Mouse (Mus musculus): ENCODE data around the gene Palmd. TPM values are rescaled to one million over a fixed set of nuclear protein-coding genes. Genes with fewer than 3 reads are reported as not detected.

The Palmd gene
- polyA plus RNA-seq, 1 experiment = 2.0 TPM

- Histone ChIP-seq H3K4me3 (ENCODE audit: insufficient read depth, low read depth, low read length) (no peak overlapping the region), H3K27ac (ENCODE audit: insufficient read depth, low read depth, low read length) (no peak overlapping the region), H3K27me3 (replicated peaks; ENCODE audit: control insufficient read depth, insufficient read depth, low read length) (no peaks in the 10 kb centered on the region), H3K4me1 (ENCODE audit: control insufficient read depth, insufficient read depth, low read length) (no peaks in the 10 kb centered on the region), H3K36me3 (ENCODE audit: control insufficient read depth, insufficient read depth, low read length) (no peaks in the 10 kb centered on the region)
- no peak for TF ChIP-seq POLR2A (IDR thresholded peaks at IDR 0.05; ENCODE audit: low read depth, low read length)
- no peak for TF ChIP-seq CTCF (conservative IDR thresholded peaks at IDR 0.05; ENCODE audit: insufficient read depth, insufficient read length, low read depth, low read length)
- WGBS = 71% methylated on average over 4 of the region's 4 CpGs
- DNase-seq = no peak
These were observed 22.3 kb downstream of the Palmd start for GRCm38 (mm10) chr3:116946476-116946875.

- no peaks in the 10 kb centered on the region for H3K4me1 ChIP-seq (ENCODE audit: control insufficient read depth, insufficient read depth, low read length)
- no peak for TF ChIP-seq CTCF (conservative IDR thresholded peaks at IDR 0.05; ENCODE audit: insufficient read depth, insufficient read length, low read depth, low read length)
- no peak for TF ChIP-seq POLR2A (IDR thresholded peaks at IDR 0.05; ENCODE audit: low read depth, low read length)
- H3K4me3 ChIP-seq (ENCODE audit: insufficient read depth, low read depth, low read length) = no peak overlapping the region
- H3K27me3 ChIP-seq (replicated peaks; ENCODE audit: control insufficient read depth, insufficient read depth, low read length) = no peaks in the 10 kb centered on the region
- H3K36me3 ChIP-seq (ENCODE audit: control insufficient read depth, insufficient read depth, low read length) = no peaks in the 10 kb centered on the region
- H3K27ac ChIP-seq (ENCODE audit: insufficient read depth, low read depth, low read length) = no peak overlapping the region
- WGBS = 88% methylated on average over 4 of the region's 4 CpGs
- no peak for DNase-seq
These were observed 25.4 kb downstream of the Palmd start for GRCm38 (mm10) chr3:116943422-116943821.

- no peaks in the 10 kb centered on the region for H3K27me3 ChIP-seq (replicated peaks; ENCODE audit: control insufficient read depth, insufficient read depth, low read length)
- H3K36me3 ChIP-seq (ENCODE audit: control insufficient read depth, insufficient read depth, low read length) = no peaks in the 10 kb centered on the region
- WGBS = 63% methylated on average over 6 of the region's 6 CpGs
- H3K4me3 ChIP-seq (ENCODE audit: insufficient read depth, low read depth, low read length) = no peak overlapping the region
- no peak for DNase-seq
- no peak overlapping the region for H3K27ac ChIP-seq (ENCODE audit: insufficient read depth, low read depth, low read length)
- no peaks in the 10 kb centered on the region for H3K4me1 ChIP-seq (ENCODE audit: control insufficient read depth, insufficient read depth, low read length)
- TF ChIP-seq CTCF (conservative IDR thresholded peaks at IDR 0.05; ENCODE audit: insufficient read depth, insufficient read length, low read depth, low read length) (no peak), POLR2A (IDR thresholded peaks at IDR 0.05; ENCODE audit: low read depth, low read length) (no peak)
These were observed 26.0 kb downstream of the Palmd start for GRCm38 (mm10) chr3:116942751-116943150.

DNA sequence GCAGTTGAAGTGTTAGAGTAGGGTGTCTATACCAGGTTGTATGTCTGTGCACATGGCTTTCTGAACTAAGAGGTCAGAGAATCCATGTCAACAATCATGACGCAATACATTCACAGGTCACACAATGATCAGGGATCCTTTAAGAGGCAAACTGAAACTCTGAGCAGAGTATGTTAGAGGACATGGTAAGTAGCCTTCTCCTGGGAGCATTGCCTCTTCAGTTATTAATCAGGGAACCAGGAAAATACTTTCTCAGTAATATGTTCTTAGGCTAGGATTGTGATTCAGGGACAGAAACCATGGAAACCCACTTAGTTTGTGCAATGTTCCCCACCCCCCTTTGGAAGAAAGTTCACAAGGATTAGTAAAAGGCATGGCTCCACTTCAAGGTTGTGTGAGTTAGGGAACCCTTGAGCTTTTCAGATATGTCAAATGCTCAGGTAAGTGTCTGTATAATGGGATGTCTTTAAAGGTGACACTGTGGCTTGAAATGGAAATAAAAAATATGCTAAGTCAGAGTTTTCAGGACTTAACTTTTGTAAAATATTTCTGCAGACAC lies 27.1 kb downstream of the Palmd start:
- H3K36me3 ChIP-seq (ENCODE audit: control insufficient read depth, insufficient read depth, low read length) = no peaks in the 10 kb centered on the region; the same call in 1 of the 2 replicates
- no peak for DNase-seq

DNA sequence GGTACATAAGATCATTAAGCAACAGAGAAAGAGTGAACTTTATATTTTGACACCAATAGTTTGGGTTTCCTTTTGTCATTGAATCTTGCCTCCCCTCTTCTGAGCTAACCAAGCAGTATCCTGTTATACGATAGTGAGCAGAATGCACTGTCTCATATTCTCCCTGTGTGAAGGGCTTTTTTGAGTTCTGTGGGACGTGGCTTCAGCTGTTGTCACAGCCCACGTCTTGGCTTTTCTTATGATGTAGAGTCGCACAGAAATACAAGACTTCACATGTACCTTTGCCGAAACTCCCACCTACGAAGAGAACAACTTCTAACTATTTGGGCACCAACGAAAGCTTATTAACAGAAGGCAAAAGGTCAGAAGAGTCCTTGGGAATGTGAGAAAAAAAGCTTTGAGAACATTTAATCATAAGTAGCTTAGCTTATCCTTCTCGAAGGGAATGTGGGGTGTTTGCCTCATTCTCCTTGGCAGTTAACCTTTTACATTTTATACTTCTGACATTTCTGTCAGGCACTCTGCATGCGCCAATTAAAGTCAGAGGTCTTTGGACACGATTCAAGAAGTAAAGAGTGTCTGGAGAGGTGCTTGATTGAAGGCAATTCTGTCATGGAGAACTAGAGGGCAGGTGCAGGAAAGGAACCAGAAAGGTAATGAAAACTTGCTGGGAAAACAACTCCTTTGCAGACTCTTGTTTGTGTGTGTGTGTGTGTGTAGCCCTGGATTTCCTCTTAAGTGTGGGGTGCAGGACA lies 27.8 kb downstream of the Palmd start:
- Histone ChIP-seq H3K27ac (ENCODE audit: insufficient read depth, low read depth, low read length) (no peak overlapping the region), H3K4me3 (ENCODE audit: insufficient read depth, low read depth, low read length) (no peak overlapping the region), H3K4me1 (ENCODE audit: control insufficient read depth, insufficient read depth, low read length) (no peaks in the 10 kb centered on the region), H3K27me3 (replicated peaks; ENCODE audit: control insufficient read depth, insufficient read depth, low read length) (no peaks in the 10 kb centered on the region), H3K36me3 (ENCODE audit: control insufficient read depth, insufficient read depth, low read length) (no peaks in the 10 kb centered on the region; the same call in 1 of the 2 replicates)
- peak; percentile 21 for DNase-seq
- TF ChIP-seq CTCF (conservative IDR thresholded peaks at IDR 0.05; ENCODE audit: insufficient read depth, insufficient read length, low read depth, low read length) (no peak), POLR2A (IDR thresholded peaks at IDR 0.05; ENCODE audit: low read depth, low read length) (no peak)
- 45% methylated on average over 10 of the region's 10 CpGs for WGBS

More for the DNA sequence above, 27.1 kb downstream of the Palmd start:
- Histone ChIP-seq H3K4me3 (ENCODE audit: insufficient read depth, low read depth, low read length) (no peak overlapping the region), H3K4me1 (ENCODE audit: control insufficient read depth, insufficient read depth, low read length) (no peaks in the 10 kb centered on the region), H3K27ac (ENCODE audit: insufficient read depth, low read depth, low read length) (no peak overlapping the region), H3K27me3 (replicated peaks; ENCODE audit: control insufficient read depth, insufficient read depth, low read length) (no peaks in the 10 kb centered on the region)
- TF ChIP-seq POLR2A (IDR thresholded peaks at IDR 0.05; ENCODE audit: low read depth, low read length) (no peak), CTCF (conservative IDR thresholded peaks at IDR 0.05; ENCODE audit: insufficient read depth, insufficient read length, low read depth, low read length) (no peak)
- 95% methylated on average over 1 of the region's 1 CpGs for WGBS

GRCm38 (mm10) chr3:116936934-116937691 lies 31.7 kb downstream of the Palmd start:
- DNase-seq = no peak
- Histone ChIP-seq H3K4me3 (ENCODE audit: insufficient read depth, low read depth, low read length) (no peak overlapping the region), H3K27me3 (replicated peaks; ENCODE audit: control insufficient read depth, insufficient read depth, low read length) (no peaks in the 10 kb centered on the region), H3K4me1 (ENCODE audit: control insufficient read depth, insufficient read depth, low read length) (no peaks in the 10 kb centered on the region), H3K36me3 (ENCODE audit: control insufficient read depth, insufficient read depth, low read length) (no peaks in the 10 kb centered on the region; the same call in 1 of the 2 replicates), H3K27ac (ENCODE audit: insufficient read depth, low read depth, low read length) (no peak overlapping the region)
- no peak for TF ChIP-seq POLR2A (IDR thresholded peaks at IDR 0.05; ENCODE audit: low read depth, low read length)
- no peak for TF ChIP-seq CTCF (conservative IDR thresholded peaks at IDR 0.05; ENCODE audit: insufficient read depth, insufficient read length, low read depth, low read length)
- WGBS = 74% methylated on average over 4 of the region's 4 CpGs

DNA sequence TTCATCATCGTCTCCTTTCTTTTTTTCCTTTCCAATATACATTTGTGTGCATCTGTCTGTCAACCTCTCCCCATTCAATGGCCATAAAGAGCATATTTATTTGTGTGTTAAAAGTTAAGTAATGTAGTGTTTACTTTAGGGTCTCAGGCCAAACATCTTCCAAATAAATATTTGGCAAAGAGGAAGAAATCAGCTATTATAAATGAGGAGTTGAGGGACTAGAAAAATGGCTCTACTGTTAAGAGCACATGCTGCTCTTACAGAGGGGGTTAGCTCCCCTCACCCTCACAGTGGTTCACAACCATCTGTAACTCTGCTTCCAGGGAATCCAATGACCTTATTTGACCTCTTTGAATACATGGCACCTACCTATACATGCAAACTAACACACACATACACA lies 35.6 kb downstream of the Palmd start:
- WGBS = 86% methylated on average over 1 of the region's 1 CpGs
- H3K27ac ChIP-seq (ENCODE audit: insufficient read depth, low read depth, low read length) = no peak overlapping the region
- H3K4me3 ChIP-seq (ENCODE audit: insufficient read depth, low read depth, low read length) = no peak overlapping the region
- DNase-seq = no peak
- H3K27me3 ChIP-seq (replicated peaks; ENCODE audit: control insufficient read depth, insufficient read depth, low read length) = no peaks in the 10 kb centered on the region
- H3K4me1 ChIP-seq (ENCODE audit: control insufficient read depth, insufficient read depth, low read length) = no peaks in the 10 kb centered on the region
- no peak for TF ChIP-seq POLR2A (IDR thresholded peaks at IDR 0.05; ENCODE audit: low read depth, low read length)
- no peak for TF ChIP-seq CTCF (conservative IDR thresholded peaks at IDR 0.05; ENCODE audit: insufficient read depth, insufficient read length, low read depth, low read length)
- no peaks in the 10 kb centered on the region; the same call in 1 of the 2 replicates for H3K36me3 ChIP-seq (ENCODE audit: control insufficient read depth, insufficient read depth, low read length)

Measured in kidney, adult 2 months (tissue).